Mouse (Mus musculus) embryonic facial prominence, embryonic 13.5 days (tissue): Measurements from ENCODE around the gene Mroh7. TPM values are rescaled to one million over a fixed set of nuclear protein-coding genes. Genes with fewer than 3 reads are reported as not detected.

Experiments
- polyA plus RNA-seq: library from polyadenylated mRNA; unstranded; fragments of >200 nt; fragmentation: Nextera tagmentation; extraction: Ambion mirVana; gene quantifications from 2 replicates; pipeline ENCODE4 v1.2.1, GENCODE M21; 2015

Gene Mroh7
- polyA plus RNA-seq, 1 experiment from 2014 or later: 0.58 TPM

Other genes with a start within 250 kb of the Mroh7 start
- gene Bsnd, start 238.6 kb downstream of the Mroh7 start, polyA plus RNA-seq: not detected in 2 replicates
- 6.9 TPM in 2 replicates for gene Dhcr24, start 169.9 kb downstream of the Mroh7 start, polyA plus RNA-seq
- not detected in 2 replicates for gene Lexm, start 113.7 kb downstream of the Mroh7 start, polyA plus RNA-seq
- 1.8 TPM in 2 replicates for gene Ttc22, start 108.5 kb downstream of the Mroh7 start, polyA plus RNA-seq
- gene Pars2, start 79.9 kb downstream of the Mroh7 start, polyA plus RNA-seq: 14.6 and 14.8 TPM in 2 replicates
- gene Ttc4, start 52.0 kb downstream of the Mroh7 start, polyA plus RNA-seq: 104 and 106 TPM in 2 replicates
- gene Fam151a, start 3.0 kb upstream of the Mroh7 start, polyA plus RNA-seq: 0.32 TPM in 1 of 2 replicates, not detected in the other
- gene Acot11, start 74.1 kb upstream of the Mroh7 start, polyA plus RNA-seq: 2.1 and 3.0 TPM in 2 replicates
- gene Ssbp3, start 179.8 kb upstream of the Mroh7 start, polyA plus RNA-seq: 172 and 190 TPM in 2 replicates